9 mouse cellular contexts compared by ENCODE assay signal in the genomic region with DNA sequence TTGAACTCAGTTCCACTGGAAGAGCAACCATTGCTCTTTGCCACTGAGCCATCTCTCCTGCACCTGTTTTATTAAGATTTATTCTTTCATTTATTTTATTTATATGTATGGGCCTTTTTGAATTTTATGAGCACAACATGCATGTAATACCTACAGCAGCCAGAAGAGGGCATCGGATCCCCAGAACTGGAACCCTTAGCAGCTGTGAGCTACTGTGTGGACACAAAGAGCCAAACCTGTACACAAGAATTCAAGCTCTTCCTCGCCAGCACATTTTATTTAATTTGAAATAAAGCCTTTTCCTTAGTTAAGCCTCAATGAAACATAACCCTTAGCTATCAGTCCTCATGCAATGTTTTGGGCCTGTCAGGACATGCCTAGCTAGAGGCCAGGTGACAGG.
A peak's percentile ranks its signal among the peaks of the same experiment; 100 is the strongest.
DNase-seq lines count a peak whose midpoint lies in the region; ATAC-seq and TF ChIP-seq lines count a peak whose summit lies in the region.
"Had no signal": no experiment of that assay in that cellular context is flagged by ENCODE, and none has a peak within 500 bp of the region (broad histone marks: within the 10 kb centered on the region; RNA-seq: fewer than 3 reads in every experiment).

No protein-coding gene starts in this region.

- no peak for TF ChIP-seq EP300 in liver, embryonic 14.5 days (IDR thresholded peaks at IDR 0.05; ENCODE audit: low read depth)

- 55% methylated on average over 2 of the region's 2 CpGs for WGBS in heart, embryonic 11.5 days (ENCODE audit: insufficient replicate concordance)
- WGBS in liver, embryonic 14.5 days (ENCODE audit: insufficient replicate concordance) = 24% methylated on average over 2 of the region's 2 CpGs

- no peak overlapping the region for H3K9ac ChIP-seq in heart, embryonic 11.5 days (ENCODE audit: low read depth, low read length)
- no peak overlapping the region for H3K9ac ChIP-seq in liver, embryonic 14.5 days (replicated peaks)
- H3K9ac ChIP-seq: midbrain, embryonic 12.5 days had no signal

- no peak overlapping the region for H3K4me2 ChIP-seq in heart, embryonic 11.5 days
- H3K4me2 ChIP-seq in liver, embryonic 14.5 days (ENCODE audit: low read depth) = no peak overlapping the region
- H3K4me2 ChIP-seq: midbrain, embryonic 12.5 days had no signal

- peak; percentile 70 for TF ChIP-seq CTCF in liver, embryonic 14.5 days (IDR thresholded peaks at IDR 0.05; ENCODE audit: low read depth)

- peaks cover 12% of the 10 kb centered on the region for H3K4me1 ChIP-seq in heart, embryonic 11.5 days (ENCODE audit: control insufficient read depth, insufficient read depth, low read length)
- H3K4me1 ChIP-seq in liver, embryonic 14.5 days (replicated peaks; ENCODE audit: control insufficient read depth in 2 of 2, insufficient read depth in 2 of 2, low read length in 1 of 2) = peaks cover 0 to 4% of the 10 kb centered on the region in 2 experiments; a peak in 1 of 4 replicates

- peak; percentile 29 to 49 for DNase-seq in heart, postnatal 36 days
- DNase-seq in right cerebral cortex, adult 2 months (ENCODE audit: low spot score in 2 of 2) = peak; percentile 50 to 52
- DNase-seq in right cerebral cortex, adult 18-20 months = no peak
- DNase-seq in adrenal gland, postnatal 36 days = peak; percentile 44 to 66
- peak in 1 of 3 experiments; percentile 14 for DNase-seq in liver, embryonic 14.5 days (ENCODE audit: low read depth in 3 of 3, low spot score in 3 of 3)
- no peak for DNase-seq in layer of hippocampus, adult 9-11 months

- no peaks in the 10 kb centered on the region for H3K9me3 ChIP-seq in heart, embryonic 11.5 days (replicated peaks; ENCODE audit: control insufficient read depth, low read length)
- no peaks in the 10 kb centered on the region for H3K9me3 ChIP-seq in liver, embryonic 14.5 days (ENCODE audit: control insufficient read depth, low read length)
- H3K9me3 ChIP-seq: midbrain, embryonic 12.5 days had no signal

- no peak overlapping the region for H3K27ac ChIP-seq in heart, embryonic 11.5 days (ENCODE audit: low read depth, low read length)
- H3K27ac ChIP-seq in liver, embryonic 14.5 days = no peak overlapping the region
- H3K27ac ChIP-seq: midbrain, embryonic 12.5 days had no signal

- H3K36me3 ChIP-seq in heart, embryonic 11.5 days (ENCODE audit: control insufficient read depth, insufficient read depth, low read length) = no peaks in the 10 kb centered on the region
- no peaks in the 10 kb centered on the region for H3K36me3 ChIP-seq in liver, embryonic 14.5 days (replicated peaks; ENCODE audit: control insufficient read depth, insufficient read depth, low read depth)
- H3K36me3 ChIP-seq: midbrain, embryonic 12.5 days had no signal

- no peak for ATAC-seq in heart, embryonic 11.5 days (replicated peaks; ENCODE audit: insufficient number of reproducible peaks, low FRiP score, low TSS enrichment)
- ATAC-seq in liver, embryonic 14.5 days (ENCODE audit: insufficient read depth) = no peak
- no peak for ATAC-seq in frontal cortex, adult (ENCODE audit: low TSS enrichment)

- intact Hi-C loops in heart, postnatal 36 days (cut with DNase I) = no loop called here

- 0 out of 2 replicates have a peak, but pooled peaks cover 2% of the 10 kb centered on the region for H3K27me3 ChIP-seq in heart, embryonic 11.5 days (ENCODE audit: control insufficient read depth, insufficient read depth, low read length)
- no peaks in the 10 kb centered on the region for H3K27me3 ChIP-seq in liver, embryonic 14.5 days (ENCODE audit: control insufficient read depth, insufficient read depth, low read length)

- H3K4me3 ChIP-seq in heart, embryonic 11.5 days (ENCODE audit: low read depth, low read length) = no peak overlapping the region
- no peak overlapping the region for H3K4me3 ChIP-seq in liver, embryonic 14.5 days (ENCODE audit: insufficient read depth in 1 of 2, low read depth in 2 of 2, low read length in 2 of 2)
- H3K4me3 ChIP-seq: midbrain, embryonic 12.5 days had no signal

Comparison
In these comparisons a context has a peak if more than half of its experiments do, and no peak if none do; other contexts are left out.
1. DNase-seq: peak in heart, postnatal 36 days (2 of 2), right cerebral cortex, adult 2 months (2 of 2) and adrenal gland, postnatal 36 days (2 of 2); none in right cerebral cortex, adult 18-20 months (single experiment) and layer of hippocampus, adult 9-11 months (single experiment).